Mouse (Mus musculus) stomach, postnatal 0 days (tissue): ENCODE measurements at regions not wholly inside any gene's neighbourhood (a gene's known extent, or its start where the extent isn't known, plus 50 kb on each side); places are given as distances from the start of the nearest gene placed in this dataset.

Experiments
- CTCF ChIP-seq: IDR thresholded peaks from 2 replicates; pipeline ENCODE4 v1.5.1; 2016; ENCODE audit warnings: antibody characterized with exemption, low read depth, mild to moderate bottlenecking, moderate library complexity
- EP300 ChIP-seq: optimal IDR thresholded peaks from 2 replicates; pipeline ENCODE3; 2016; ENCODE audit warnings: antibody characterized with exemption

DNA sequence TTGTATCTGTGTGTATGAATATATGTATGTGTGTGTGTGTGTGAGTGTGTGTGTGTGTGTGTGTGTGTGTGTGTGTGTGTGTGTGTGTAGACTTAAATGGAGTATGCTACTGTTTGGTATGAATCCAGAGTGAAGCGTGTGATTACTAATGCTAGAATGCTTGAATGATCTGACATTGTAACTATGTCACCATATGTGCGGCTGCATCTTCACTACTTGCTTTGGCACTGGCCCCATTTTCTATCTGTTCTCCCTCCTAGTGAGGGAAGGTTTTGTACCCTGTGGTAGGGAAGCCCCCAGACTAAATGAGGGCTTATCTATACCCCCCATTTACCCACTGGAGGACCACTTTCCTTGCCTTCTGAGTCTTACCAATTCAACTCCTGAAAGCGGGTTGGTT lies 74.2 kb upstream of the Olig3 start:
- no peak for TF ChIP-seq CTCF
- TF ChIP-seq EP300 = no peak
